Mouse (Mus musculus) neural tube, embryonic 10.5 days (tissue): ENCODE measurements around the gene Uvrag.

ENCODE experiments used
- DNase-seq: peaks from one replicate; pipeline ENCODE4 v3.0.0-alpha.2; 2017; ENCODE audit warnings: low spot score; ENCODE audit errors: extremely low spot score

Uvrag gene

GRCm38 (mm10) chr7:99140984-99141918 lies at the start of gene Uvrag:
Gene Uvrag (minus strand): TSS chr7:99141141.
- peak; percentile 99 for DNase-seq

DNA sequence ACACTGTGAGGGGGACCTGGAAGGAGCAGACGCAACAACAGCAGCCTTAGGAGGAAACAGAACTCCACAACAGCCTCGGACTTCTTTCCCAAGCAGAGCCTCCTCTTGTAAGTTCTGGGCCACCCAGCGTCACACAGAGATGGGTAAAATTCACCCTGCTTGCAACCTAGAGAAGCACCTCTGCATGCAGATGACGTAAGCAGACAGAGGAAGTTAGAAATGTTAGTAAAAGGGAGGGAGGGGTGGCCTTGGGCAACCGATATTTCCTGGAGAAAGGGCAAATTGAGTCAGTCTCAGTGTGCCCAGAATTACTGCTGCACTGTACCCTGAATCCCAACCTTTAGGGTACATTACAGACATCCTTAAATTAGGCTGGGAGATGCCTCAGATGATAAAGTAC lies 48.9 kb upstream of the Uvrag start:
- no peak for DNase-seq

- DNase-seq, result no peak
These were observed 47.7 kb upstream of the Uvrag start for GRCm38 (mm10) chr7:99188630-99189029.

DNA sequence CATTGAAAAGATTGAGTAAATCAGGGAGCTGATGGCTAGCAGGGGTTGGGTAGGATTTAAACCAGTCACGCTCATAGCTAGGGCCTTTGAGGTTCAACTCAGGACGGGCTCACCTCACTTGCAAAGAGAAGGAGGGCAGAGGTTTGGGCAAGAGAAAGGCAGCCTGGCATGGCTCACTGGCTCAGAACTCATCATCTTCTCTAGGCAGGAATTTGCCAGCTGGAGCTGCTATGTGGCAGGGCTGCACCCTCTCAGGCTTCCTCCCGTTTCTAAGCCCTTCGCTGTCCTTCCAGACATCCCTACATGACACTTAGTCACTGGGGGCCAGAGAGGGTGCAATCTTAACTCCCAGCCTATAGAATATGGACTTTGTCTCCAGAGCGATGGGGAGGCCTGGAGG lies 46.5 kb upstream of the Uvrag start:
- no peak for DNase-seq

- no peak for DNase-seq
These were observed 44.5 kb upstream of the Uvrag start for GRCm38 (mm10) chr7:99185405-99185804.

DNA sequence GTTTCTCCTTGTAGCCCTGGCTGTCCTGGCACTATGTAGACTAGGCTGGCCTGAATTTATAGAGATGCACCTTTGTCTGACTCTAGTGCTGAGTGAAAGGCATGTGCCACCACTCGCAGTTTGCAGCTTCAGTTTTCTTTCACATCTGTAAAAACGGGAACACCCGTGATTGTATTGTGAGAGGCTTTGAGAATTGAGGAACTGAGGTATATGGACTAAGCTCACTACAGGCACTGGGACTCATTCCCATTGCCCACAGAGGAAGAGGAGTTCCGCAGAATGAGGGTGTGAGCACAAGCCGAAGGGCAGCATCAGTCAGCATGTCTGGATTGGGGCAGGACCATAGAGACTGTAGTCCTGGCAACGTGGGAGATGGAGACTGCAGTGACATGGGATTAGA lies 42.8 kb upstream of the Uvrag start:
- no peak for DNase-seq

GRCm38 (mm10) chr7:99182432-99183172 lies 41.7 kb upstream of the Uvrag start, which contains the start of gene Dgat2:
Gene Dgat2 (minus strand): TSS chr7:99182719.
- DNase-seq, result peak; percentile 96

DNA sequence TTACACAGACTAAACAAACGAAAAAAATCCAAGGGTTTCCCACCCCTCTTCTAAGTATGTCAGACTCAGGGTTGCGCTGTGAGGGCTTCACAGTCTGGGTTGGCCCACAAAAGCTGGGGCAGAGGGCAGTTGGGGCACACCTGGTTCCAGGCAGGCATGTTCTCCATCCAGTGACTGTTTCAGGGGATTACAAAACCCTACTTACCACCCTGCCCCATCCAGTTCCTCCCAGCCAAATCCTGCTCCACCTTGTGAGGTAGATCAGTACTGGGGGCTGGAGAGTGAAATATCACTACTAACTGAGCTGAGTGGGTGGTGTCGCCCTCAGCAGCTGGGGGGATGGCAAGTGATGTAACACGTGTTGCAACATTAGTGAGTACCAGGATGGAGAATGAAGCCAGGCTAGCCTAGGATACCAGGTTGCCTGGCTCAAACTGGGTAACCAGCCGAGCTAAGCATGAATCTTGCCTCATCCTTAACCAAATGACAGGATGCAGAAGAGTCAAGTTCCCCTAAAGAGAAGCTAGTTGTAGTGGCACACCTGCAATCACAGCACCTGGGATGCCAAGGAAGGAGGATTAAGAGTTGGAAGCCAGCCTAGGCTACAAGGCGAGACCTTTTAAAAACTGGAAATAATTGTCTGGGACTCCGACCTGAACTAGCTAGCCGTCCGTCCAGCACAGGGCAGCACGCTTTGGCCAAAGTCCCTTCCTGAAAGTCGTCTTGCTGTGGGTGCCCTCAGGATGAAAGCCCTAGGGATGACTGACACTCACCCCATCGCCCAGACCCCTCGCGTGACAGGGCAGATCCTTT lies 40.9 kb upstream of the Uvrag start:
- DNase-seq, result no peak

DNA sequence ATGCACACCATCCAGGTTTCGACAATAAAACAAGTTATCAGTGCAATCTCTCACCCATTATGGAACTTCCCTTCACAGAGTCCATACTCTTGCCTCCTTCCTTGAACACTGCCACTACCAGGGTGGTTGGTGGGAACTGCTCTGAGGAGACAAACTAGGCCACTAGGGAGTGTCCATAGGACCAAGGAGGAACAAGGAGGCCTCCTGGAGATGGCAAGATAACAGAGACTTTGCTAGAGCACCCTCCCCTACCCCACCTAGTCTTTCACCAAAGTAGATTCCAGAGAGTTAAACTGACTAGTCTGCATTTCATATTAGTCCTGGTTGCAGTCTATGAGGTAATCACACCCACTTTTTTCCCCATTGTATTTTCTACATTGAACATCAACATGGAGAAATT lies 39.2 kb upstream of the Uvrag start:
- DNase-seq, result no peak

- DNase-seq, result no peak
These were observed 38.3 kb upstream of the Uvrag start for GRCm38 (mm10) chr7:99179271-99179670.

DNA sequence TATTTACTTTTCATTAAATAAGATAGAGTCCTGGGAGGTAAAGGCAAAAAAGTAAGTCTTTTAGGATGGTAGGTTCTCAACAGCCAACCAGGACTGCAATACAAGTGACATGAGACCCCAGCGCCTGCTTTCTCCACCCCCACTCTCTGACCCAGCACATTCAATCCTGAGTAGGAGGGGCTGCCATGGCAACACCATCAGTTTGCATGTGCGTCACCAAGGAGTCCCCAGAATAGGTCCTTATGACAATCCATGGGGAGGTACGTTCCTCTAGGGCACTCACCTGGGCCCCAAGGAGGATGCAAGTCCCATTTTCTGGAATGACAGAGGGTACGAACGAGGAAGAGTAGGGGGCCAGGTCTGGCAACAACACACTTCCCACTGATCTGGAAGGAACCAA lies 36.4 kb upstream of the Uvrag start:
- no peak for DNase-seq

GRCm38 (mm10) chr7:99175666-99176065 lies 34.7 kb upstream of the Uvrag start:
- no peak for DNase-seq

DNA sequence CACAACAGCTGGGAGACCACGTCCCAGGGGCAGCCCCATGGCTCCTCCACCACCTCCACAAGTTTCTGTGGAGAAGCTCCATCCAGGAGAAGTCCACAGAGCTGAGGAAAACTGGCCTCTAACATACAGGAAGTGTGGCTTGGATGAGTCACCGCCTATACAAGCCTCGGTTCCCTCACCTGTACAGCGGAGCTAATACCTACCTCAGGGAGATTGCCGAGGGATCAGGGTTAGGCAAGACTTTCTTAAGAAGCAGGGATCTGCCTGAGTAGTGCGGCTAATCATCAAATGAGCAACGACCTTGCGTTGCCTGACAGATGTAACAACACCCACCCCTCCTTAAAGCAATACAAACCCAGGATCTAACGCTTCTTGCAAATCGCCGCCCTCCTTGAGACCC lies 34.2 kb upstream of the Uvrag start:
- no peak for DNase-seq

GRCm38 (mm10) chr7:99174006-99174405 lies 33.1 kb upstream of the Uvrag start:
- DNase-seq, result no peak

DNA sequence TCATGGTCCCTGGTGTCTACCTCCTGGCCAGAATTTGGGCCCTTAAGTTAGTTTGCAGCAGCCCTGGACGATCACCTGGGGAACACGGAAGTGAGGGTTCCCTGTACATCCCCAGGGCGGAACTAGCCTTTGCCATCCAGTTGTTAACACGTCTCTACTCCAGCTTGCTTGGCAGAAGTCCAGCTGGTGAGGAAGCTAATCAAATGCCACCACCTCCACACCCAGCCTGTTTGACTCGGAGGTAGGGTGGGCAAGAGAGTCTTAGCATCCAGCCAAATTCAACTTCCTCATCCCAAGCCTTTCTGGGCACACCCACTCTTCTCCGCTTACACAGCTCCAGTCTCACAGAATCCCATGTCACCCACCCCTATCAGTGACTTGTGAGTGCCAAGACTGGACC lies 32.0 kb upstream of the Uvrag start:
- no peak for DNase-seq

DNA sequence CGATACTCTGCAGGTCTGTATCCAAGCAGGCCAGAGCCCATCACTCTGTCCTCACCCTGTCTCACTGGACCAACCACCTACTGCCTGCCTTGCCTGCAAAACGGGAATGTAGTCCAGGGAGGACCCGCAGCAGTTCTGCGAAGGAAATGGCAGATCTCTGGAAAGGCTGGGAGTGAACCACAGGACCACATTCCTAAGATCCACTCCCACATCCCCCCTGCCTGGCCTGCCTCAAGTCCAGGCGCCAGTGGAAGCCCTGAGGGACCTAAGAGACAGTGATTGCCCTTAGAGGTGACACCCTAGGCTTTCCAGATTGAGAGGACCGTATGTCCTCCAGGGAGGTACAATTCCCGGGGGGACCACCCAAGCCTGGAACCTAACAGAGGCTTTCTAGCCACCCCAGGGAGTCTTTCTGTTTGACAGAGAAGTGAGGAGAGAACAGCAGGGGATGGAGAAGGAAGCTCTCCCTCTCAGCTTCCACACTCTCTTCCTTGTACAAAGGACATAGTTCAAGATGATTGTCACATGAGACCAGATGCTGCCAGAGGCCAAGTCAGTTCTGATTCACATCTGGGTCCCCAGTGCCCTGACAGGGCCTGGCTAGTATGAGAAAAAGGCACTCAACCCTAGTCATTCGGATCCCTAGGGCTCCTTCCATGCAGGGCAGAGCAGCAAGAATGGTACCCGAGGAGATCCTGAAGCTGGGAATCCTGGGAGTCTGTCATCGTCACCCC lies 31.0 kb upstream of the Uvrag start:
- no peak for DNase-seq

DNA sequence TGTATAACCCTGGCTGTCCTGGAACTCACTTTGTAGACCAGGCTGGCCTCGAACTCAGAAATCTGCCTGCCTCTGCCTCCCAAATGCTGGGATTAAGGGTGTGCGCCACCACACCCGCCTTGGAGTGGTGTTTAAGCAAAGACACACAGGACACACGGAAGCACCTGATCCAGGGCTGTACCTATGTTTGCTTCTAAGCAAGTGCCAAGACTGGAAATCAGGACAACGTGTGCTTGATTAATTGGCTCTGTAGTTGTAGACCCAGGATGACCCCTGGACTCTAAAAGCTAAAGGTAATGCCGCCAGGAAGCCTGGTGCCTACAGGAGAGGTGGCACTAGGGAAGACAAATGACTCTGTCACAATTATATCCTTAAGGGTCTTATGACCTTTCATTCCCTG lies 29.6 kb upstream of the Uvrag start:
- DNase-seq, result no peak

- DNase-seq, result no peak
These were observed 28.9 kb upstream of the Uvrag start for GRCm38 (mm10) chr7:99169717-99170403.

DNA sequence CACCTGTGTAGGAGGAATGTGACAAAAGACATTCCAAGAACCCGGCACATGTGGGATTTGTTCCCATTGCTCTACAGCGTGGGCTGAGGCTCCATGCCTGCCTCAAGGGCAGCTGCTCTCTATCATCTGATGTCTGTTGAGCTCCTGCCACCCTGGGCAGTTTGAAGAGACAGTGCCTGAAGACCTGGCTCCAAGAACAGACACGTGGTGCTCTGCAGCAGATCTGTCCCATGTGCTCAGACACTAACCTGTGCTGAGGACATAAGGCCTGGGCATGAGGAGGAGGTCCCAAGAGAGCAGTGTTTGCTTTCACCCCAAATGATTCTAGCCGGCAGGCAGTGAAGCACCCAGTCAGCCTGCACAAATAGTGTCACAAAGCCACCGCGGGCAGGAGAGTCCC lies 27.8 kb upstream of the Uvrag start:
- no peak for DNase-seq

GRCm38 (mm10) chr7:99167939-99168338 lies 27.0 kb upstream of the Uvrag start:
- DNase-seq, result no peak
